Mouse (Mus musculus) testis, adult 2 months (tissue): Measurements from ENCODE around the gene Serpina6. TPM values are rescaled to one million over a fixed set of nuclear protein-coding genes. Genes with fewer than 3 reads are reported as not detected.

Experiments
- H3K27ac ChIP-seq: fragments of 200-500 bp; 2 replicates; pipeline ENCODE4 v1.5.1; 2012; ENCODE audit warnings: low read depth, low read length; ENCODE audit not compliant: control insufficient read depth, insufficient read depth
- H3K27me3 ChIP-seq: fragments of 200-500 bp; 2 replicates; pipeline ENCODE4 v1.6.1; 2012; ENCODE audit warnings: mild to moderate bottlenecking, low read length, moderate library complexity; ENCODE audit not compliant: control insufficient read depth, insufficient read depth
- H3K36me3 ChIP-seq: fragments of 200-500 bp; 2 replicates; pipeline ENCODE4 v1.6.1; 2012; ENCODE audit warnings: mild to moderate bottlenecking, low read length; ENCODE audit not compliant: control insufficient read depth, insufficient read depth
- H3K4me1 ChIP-seq: fragments of 200-500 bp; 2 replicates; pipeline ENCODE4 v1.6.1; 2012; ENCODE audit warnings: low read length; ENCODE audit not compliant: control insufficient read depth, insufficient read depth
- H3K4me3 ChIP-seq: fragments of 200-500 bp; 2 replicates; pipeline ENCODE4 v1.5.1; 2012; ENCODE audit warnings: low read depth, mild to moderate bottlenecking, low read length, moderate library complexity, mixed read lengths; ENCODE audit not compliant: control insufficient read depth
- CTCF ChIP-seq: fragments of 200-500 bp; IDR thresholded peaks from 2 replicates; pipeline ENCODE4 v1.5.1; 2012; ENCODE audit warnings: low read depth, mild to moderate bottlenecking, inconsistent platforms, low read length, moderate library complexity; ENCODE audit not compliant: control insufficient read depth, insufficient read depth, insufficient replicate concordance
- POLR2A ChIP-seq: fragments of 200-500 bp; IDR thresholded peaks from 2 replicates; pipeline ENCODE4 v1.6.1; 2012; ENCODE audit warnings: low read depth, mild to moderate bottlenecking, inconsistent platforms, low read length, moderate library complexity; ENCODE audit not compliant: control insufficient read depth
- polyA plus RNA-seq: library from polyadenylated mRNA; depleted of rRNA; stranded (reverse); fragments of >200 nt; gene quantifications from 2 replicates; pipeline ENCODE4 v1.2.3, GENCODE M21; 2012

The Serpina6 gene
- polyA plus RNA-seq, 1 experiment: 0.07 TPM

GRCm38 (mm10) chr12:103655123-103656044, 1.6 kb downstream of the Serpina6 start:
- Histone ChIP-seq H3K27me3 (no peaks in the 10 kb centered on the region), H3K27ac (no peak overlapping the region)
- no peak for TF ChIP-seq CTCF
- no peak for TF ChIP-seq POLR2A

GRCm38 (mm10) chr12:103653836-103654235, 3.2 kb downstream of the Serpina6 start:
- H3K27me3 ChIP-seq: no peaks in the 10 kb centered on the region
- no peaks in the 10 kb centered on the region for H3K4me1 ChIP-seq
- H3K36me3 ChIP-seq: no peaks in the 10 kb centered on the region
- no peak for TF ChIP-seq CTCF
- TF ChIP-seq POLR2A: no peak
- no peak overlapping the region for H3K4me3 ChIP-seq
- no peak overlapping the region for H3K27ac ChIP-seq

More at GRCm38 (mm10) chr12:103655123-103656044, 1.6 kb downstream of the Serpina6 start:
- Histone ChIP-seq H3K36me3 (no peaks in the 10 kb centered on the region), H3K4me1 (no peaks in the 10 kb centered on the region), H3K4me3 (no peak overlapping the region)

GRCm38 (mm10) chr12:103646314-103646713, 10.7 kb downstream of the Serpina6 start:
- Histone ChIP-seq H3K4me1 (no peaks in the 10 kb centered on the region), H3K4me3 (no peak overlapping the region), H3K27me3 (no peaks in the 10 kb centered on the region), H3K27ac (no peak overlapping the region), H3K36me3 (no peaks in the 10 kb centered on the region)
- TF ChIP-seq CTCF (no peak), POLR2A (no peak)

DNA sequence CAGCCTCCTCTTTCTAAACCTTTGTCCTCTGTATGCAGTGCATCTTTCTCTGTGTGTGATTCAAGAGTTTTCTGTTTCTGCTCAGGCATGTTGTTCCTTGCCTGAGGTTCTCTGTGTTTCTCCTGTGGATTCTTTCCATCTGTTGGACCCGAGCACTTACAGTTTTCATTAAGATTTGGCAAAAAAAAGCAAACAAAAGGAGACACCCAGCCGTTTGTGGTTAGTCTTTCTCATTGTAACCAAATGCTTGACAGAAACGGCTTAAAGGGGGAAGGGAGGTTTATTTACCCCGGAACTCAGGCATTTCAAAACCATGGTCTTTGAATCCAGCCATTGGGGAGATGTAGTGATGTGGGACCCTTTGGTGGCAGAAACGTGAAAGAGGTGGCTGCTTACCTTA, 12.4 kb downstream of the Serpina6 start:
- H3K4me1 ChIP-seq: peaks cover 3% of the 10 kb centered on the region
- H3K36me3 ChIP-seq: no peaks in the 10 kb centered on the region
- TF ChIP-seq POLR2A: no peak
- no peak for TF ChIP-seq CTCF
- no peak overlapping the region for H3K27ac ChIP-seq
- no peaks in the 10 kb centered on the region for H3K27me3 ChIP-seq
- no peak overlapping the region for H3K4me3 ChIP-seq

- Histone ChIP-seq H3K4me1 (peaks cover 4% of the 10 kb centered on the region), H3K36me3 (no peaks in the 10 kb centered on the region), H3K27me3 (no peaks in the 10 kb centered on the region), H3K27ac (no peak overlapping the region), H3K4me3 (no peak overlapping the region)
- TF ChIP-seq POLR2A (no peak), CTCF (no peak)
These were observed 13.2 kb downstream of the Serpina6 start for GRCm38 (mm10) chr12:103643818-103644217.

- no peak overlapping the region for H3K27ac ChIP-seq
- H3K27me3 ChIP-seq: no peaks in the 10 kb centered on the region
- peaks cover 4% of the 10 kb centered on the region for H3K4me1 ChIP-seq
- no peaks in the 10 kb centered on the region for H3K36me3 ChIP-seq
- TF ChIP-seq CTCF (peak; percentile 55; the same call in 1 of the 2 replicates), POLR2A (no peak)
- no peak overlapping the region for H3K4me3 ChIP-seq
These were observed 13.7 kb downstream of the Serpina6 start for GRCm38 (mm10) chr12:103643336-103643735.

DNA sequence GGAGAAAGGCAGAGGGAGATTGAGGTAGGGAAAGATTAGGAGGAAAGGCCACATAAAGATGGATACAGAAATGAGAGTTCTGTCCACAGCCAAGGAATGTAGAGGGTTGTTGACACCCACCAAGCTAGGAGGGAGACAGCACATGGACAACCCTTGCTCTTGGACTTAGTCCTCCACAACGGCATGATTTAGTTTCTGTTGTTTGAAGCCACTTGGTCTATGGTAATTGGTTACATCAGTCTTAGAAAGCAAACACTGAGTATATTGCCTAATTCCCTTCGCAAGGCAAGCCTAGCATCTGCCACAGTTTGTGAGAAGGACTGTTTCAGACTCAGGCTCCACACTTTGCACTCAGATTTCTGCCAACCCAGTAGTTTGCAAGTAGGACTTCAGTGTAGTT, 21.2 kb downstream of the Serpina6 start:
- Histone ChIP-seq H3K36me3 (no peaks in the 10 kb centered on the region), H3K27me3 (no peaks in the 10 kb centered on the region), H3K27ac (no peak overlapping the region), H3K4me1 (peaks cover 4% of the 10 kb centered on the region), H3K4me3 (no peak overlapping the region)
- TF ChIP-seq POLR2A: no peak
- no peak for TF ChIP-seq CTCF

- Histone ChIP-seq H3K27ac (no peak overlapping the region), H3K27me3 (no peaks in the 10 kb centered on the region), H3K36me3 (no peaks in the 10 kb centered on the region), H3K4me3 (no peak overlapping the region), H3K4me1 (no peaks in the 10 kb centered on the region)
- TF ChIP-seq CTCF: no peak
- no peak for TF ChIP-seq POLR2A
These were observed 22.6 kb downstream of the Serpina6 start for GRCm38 (mm10) chr12:103634430-103634829.
